Mouse (Mus musculus) inflammation-experienced regulatory T-cells, adult 6 months (primary cell): ENCODE measurements around the gene Taok3. TPM values are rescaled to one million over a fixed set of nuclear protein-coding genes. Genes with fewer than 3 reads are reported as not detected.

Experiments used
- ATAC-seq: one replicate; pipeline ENCODE4 v1.8.0; 2017
- polyA plus RNA-seq, 3 experiments: library from polyadenylated mRNA; unstranded; fragments of 100-300 nt; shearing (Covaris generic); gene quantifications; one replicate each; pipeline ENCODE4 v1.2.1; 2017

Gene Taok3
- polyA plus RNA-seq, 3 experiments from 2014 or later, result 115 to 147 (median 144) TPM

DNA sequence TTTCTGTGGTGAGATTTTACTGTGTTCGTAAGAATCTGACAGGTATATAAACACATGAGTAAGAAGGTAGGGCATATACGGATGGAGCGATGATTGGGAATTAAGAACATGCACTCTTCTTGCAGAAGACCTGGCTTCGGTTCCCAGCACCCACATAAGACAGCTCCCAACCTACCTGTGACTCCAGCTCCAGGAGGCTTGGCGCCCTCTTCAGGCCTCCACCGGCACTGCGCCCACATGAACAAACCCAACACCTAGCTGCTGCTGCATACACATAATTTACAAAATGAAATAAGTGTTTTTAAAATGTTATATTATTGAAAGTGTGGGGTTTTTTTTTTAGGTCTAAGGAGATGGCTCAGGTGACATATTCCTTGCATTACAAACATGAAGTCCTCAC, 65.7 kb downstream of the Taok3 start:
- no peak for ATAC-seq

DNA sequence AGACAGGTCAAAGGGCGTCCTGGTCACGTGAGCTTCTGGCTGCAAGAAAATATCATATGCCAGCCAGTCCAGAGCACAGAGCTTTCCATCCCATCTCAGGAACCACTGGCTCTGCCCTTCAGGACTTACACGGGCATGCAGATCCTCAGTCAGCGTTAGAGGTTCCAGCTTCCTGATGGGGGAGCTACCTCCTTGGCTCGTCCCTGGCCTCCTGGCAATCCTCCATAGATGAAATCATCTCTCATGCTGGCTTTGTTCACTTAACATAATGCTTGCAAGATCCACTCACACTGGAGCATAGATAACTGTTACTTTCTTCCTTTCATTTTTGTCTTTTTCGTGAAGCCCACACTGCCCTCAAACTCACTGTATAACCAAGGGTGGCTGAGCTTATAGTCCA, 72.1 kb downstream of the Taok3 start:
- ATAC-seq, result no peak

GRCm38 (mm10) chr5:117193748-117194147, 73.8 kb downstream of the Taok3 start:
- ATAC-seq, result no peak

DNA sequence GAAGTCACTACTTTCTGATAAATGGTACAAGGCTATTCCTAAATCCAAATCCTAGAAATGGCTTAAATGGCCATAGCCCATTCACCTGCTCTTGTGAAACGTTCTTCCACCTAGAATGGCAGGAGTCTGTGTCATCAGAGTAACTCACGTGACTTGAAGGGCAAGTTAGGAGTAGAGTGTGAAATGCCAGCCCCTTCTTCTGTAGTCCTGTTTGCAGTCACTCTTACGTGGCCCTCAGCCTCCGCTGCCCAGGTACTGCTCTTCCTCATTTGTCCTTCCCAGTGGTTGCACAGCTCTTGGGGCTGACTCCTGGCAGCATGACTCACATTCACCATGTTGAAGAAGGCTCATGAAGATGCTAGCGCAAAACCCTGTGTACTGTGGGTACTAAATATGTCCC, 74.7 kb downstream of the Taok3 start:
- no peak for ATAC-seq

DNA sequence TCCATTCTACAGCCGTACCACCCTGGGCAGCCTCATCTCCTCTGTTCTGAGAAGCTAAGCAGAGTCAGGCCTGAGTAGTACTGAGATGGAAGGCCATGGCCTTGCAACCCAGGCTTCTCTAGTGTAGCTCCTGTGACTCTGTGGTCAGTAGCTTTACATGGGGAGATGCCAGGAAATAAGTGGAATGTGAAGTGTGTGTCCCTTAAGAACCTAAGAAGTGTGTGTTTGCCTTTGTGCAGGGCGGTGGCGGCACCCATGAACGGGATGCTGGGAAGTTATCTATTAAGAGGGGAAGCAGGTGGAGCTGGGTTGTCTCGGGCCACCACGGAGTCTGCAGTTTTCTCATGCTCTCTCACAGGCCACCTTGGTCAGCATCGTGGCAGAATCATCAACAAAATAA, 76.6 kb downstream of the Taok3 start:
- ATAC-seq, result no peak

DNA sequence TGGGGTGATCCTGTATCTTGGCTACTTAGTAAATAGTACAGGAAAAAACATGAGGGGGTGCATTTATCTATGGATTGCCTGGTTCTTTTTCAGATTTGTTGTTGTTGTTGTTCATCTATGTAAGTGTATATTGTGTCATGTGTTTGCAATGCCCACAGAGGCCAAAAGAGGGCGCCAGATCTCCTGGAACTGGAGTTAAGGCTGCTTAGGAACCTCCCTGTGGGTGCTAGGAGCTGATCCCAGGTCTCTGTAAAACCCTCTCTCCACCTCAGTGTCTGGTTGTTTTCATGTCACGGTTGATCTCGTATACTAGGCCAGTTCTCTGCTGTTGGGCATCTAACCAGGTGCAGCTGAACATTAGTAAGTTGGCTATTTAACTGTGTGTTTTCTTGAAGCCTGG, 78.5 kb downstream of the Taok3 start:
- no peak for ATAC-seq

DNA sequence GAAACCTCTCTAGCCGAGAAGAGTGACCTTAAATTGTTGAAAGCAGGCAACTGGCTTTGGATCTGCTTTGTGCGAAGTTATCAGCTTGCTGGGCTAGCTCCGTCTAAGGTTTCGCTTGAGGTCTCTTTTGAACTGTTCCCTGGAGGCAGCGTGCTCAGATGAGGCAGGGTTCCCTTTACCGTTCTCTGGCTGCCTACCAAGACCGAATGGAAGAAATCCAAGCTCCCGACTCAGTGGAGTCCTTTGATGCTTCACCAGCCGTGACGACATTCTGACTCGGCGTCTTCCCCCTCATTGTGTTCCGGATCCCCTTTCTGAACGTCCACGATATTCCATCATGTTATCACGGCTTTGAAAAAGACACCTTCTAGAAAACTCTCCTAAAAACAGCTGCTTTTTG, 87.4 kb downstream of the Taok3 start:
- ATAC-seq, result no peak

DNA sequence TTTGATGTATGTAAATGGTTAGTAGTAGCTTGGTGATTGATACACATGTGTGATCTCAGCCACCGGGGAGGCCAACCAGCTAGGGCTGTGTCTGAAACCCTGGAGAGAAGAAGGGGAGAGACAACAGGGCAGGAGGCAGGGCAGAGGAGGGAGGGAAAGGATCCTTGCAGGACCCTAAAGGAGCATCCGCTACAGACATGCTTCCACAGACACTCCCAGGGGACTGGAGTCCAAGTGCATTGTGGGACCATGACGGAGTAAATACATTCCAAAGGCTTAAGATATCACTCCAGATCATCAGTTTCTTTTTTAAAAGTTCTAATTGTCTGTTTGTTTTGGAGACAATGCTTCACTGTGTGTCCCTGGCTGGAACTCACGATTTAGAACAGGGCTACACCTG, 94.1 kb downstream of the Taok3 start:
- no peak for ATAC-seq

DNA sequence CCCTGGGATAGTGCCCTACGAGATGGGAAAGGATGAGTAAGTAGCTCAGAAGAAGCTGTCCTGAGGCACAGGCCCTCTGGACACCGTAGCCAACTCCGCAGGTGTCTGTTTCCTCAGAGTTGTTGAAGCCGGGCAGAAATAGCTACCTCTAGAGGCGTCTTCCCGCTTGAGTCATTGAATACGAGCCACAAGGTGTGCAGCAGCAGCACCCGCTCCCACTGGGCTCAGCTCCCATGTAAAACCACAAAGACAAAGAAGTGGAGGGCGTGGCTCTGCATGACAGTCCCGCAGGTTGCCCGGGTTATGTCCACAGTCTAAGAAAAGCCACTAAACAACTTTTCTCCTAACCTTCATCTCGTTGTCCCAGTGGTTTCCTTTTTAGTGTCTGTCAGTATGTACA, 111.1 kb downstream of the Taok3 start:
- ATAC-seq, result no peak

DNA sequence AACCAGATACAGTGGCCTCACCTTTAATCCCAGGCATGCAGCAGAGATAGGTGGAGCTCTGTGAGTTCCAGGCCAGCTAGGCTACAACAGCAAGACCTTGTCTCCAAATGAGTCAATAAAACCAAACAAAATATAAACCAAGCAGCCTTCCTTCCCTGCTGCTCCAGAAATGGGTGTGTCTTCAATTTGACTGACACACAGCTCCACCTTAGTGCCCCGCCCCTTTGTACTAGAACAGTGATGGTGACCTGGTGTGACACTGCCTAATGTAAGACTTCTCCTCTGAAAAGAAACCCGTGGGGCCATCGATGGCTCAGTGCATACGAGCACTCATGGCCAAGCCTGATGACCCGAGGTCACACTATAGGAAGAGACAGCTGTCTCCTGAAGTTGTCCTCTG, 116.6 kb downstream of the Taok3 start:
- no peak for ATAC-seq

DNA sequence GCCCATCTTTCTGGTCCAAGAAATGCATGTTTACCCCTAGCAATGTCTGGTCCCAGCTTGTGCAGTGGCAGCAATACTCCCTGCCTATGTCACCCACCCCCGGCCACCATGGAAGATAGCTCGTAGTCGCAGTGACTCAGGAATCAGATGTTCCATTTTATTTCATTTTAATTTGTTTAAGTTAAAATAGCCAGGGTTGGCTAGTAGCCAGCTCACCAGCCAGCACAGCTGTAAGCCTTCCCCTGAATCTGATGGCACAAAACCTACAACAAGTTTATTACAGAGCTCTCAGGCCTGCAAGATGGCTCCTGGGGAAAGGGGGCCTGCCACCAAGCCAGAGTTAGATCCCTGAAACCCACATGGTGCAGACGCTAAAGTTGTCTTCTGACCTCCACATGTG, 119.2 kb downstream of the Taok3 start:
- ATAC-seq, result no peak

DNA sequence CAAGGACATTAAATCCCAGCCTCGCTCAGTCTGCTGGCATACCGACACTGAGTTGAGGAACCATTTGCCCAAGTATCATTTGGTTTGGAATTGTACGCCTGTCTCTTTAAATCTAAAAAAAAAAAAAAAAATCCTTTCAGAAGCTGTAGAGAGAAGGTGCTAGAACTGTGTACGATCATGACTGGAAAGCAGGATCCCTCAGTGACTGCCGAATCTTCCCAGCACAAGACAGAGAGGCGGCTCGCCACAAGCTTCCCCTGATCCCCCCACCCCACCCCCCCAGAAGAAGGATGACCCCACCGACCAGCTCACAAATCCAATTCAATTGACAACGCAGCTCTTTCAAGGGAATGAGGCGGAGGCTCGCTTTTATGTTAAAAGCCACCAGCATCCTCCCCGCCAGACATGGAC, 120.4 kb downstream of the Taok3 start:
- ATAC-seq, result no peak

DNA sequence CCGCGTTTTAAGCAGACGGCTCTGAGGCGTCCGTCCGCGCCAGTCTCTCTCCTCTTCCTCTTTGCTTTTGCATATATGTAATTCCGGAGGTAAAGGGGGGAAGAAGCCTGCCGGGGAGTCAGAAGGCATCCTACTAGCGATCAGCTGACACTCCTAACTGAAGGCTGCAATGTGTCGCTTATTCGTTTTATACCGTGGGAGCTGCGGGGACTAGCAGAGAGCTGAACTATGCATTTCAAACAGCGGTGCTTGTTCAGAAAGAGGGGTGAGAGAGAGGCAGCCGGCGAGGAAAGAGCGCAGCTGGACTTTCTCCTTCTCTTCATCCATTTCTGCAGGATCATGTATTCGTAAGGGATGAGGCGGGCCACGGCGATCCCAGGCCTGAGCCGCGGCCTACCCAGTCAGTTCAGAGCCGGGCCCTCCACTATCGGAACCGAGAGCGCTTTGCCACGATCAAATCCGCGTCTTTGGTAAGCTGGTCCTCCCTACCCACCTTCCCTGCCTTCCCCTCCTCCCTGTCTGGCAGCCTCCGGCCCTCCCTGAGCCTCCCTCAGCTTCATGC, 120.9 kb downstream of the Taok3 start:
- no peak for ATAC-seq

GRCm38 (mm10) chr5:117241935-117242531, 122.1 kb downstream of the Taok3 start:
- ATAC-seq, result no peak

DNA sequence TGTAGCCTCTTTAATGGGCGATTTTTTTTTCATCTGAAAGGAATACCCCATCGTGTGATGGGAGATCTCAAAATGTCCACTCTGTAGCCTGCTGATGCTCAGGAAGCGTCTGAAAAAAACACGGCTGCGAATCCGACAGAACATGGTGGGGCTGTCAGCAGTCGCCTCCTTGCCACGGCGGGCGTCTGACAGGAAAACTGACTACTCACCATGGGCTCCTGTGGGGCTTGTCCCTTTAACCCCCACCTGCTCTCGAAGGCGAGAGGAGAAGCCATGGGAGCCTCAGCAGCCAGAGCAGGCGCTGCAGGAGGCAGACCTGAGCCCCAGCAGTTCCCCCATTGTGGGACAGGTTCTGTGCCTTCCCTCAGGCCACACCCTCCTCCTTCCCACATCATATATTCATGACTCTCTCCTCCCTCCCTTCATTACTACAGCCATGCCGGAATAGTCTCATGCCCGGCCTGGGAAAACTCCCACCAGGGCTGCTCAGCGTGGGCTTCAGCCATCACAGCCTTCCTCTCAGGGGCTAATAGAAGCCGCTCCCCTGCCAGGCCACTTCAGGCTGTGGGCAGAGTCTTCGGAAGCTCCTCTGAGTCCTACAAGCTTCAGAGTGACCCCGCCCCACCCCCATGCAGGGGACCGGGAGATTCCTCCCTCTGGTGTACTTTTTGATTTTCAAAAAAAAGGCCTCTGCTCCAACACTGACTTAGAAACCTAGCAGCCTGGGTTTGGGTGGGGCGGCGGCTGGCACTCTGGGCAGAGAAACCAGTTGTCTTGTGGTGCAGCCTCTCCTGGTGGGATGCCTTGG, 122.9 kb downstream of the Taok3 start:
- ATAC-seq, result no peak

GRCm38 (mm10) chr5:117245170-117245569, 125.2 kb downstream of the Taok3 start:
- no peak for ATAC-seq

DNA sequence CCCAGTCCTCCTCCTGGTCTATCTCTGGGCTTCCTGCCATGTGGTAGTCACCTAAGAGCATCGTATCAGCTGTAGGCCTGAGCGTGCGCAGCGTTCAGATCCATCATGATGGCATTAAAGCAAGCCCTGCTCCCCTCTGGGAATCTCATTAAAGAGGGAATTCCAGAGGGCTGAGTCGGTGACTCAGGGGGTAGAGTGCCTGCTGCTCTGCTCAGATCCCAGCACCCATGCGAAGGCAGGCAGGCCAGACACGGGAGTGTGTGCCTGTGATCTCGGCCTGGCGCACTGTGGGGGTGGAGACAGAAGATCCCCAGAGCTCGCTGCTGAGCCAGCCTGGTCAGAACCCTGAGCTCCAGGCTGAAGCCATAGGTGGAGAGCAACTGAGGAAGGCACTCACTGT, 128.4 kb downstream of the Taok3 start:
- no peak for ATAC-seq

DNA sequence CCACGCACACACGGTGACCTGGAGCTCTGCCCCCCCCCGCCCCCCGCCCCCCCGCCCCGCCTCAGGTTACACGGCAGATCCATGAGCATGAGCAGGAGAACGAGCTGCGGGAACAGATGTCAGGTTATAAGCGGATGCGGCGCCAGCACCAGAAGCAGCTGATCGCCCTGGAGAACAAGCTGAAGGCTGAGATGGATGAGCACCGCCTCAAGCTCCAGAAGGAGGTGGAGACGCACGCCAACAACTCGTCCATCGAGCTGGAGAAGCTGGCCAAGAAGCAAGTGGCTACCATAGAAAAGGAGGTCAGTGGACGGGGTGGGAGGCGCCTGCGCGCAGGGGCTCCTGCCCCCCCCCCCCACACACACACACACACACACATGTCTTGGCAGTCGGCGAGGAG, 130.9 kb downstream of the Taok3 start:
- ATAC-seq, result no peak

- ATAC-seq, result no peak
Measured at GRCm38 (mm10) chr5:117251763-117252162, 131.8 kb downstream of the Taok3 start.

GRCm38 (mm10) chr5:117258276-117258675, 138.3 kb downstream of the Taok3 start:
- no peak for ATAC-seq

- ATAC-seq, result no peak
Measured at GRCm38 (mm10) chr5:117263566-117263965, 143.6 kb downstream of the Taok3 start.

DNA sequence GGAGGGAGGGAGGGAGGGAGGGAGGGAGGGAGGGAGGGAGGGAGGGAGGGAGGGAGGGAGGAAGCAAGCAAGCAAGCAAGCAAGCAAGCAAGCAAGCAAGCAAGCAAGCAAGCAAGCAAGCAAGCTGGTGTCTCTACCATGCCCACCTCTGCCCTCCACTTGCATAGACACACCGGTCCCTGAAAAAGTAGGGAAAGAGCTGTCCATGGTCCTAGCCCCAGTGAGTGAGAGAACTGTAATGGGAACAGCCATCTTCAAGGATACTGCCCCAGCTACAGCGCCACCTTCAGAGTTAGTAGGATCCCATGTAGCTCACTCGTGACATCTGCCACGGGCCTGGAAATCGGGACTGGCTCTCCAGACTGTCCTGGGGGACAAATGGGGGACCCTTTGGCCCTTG, 144.8 kb downstream of the Taok3 start:
- ATAC-seq, result no peak

DNA sequence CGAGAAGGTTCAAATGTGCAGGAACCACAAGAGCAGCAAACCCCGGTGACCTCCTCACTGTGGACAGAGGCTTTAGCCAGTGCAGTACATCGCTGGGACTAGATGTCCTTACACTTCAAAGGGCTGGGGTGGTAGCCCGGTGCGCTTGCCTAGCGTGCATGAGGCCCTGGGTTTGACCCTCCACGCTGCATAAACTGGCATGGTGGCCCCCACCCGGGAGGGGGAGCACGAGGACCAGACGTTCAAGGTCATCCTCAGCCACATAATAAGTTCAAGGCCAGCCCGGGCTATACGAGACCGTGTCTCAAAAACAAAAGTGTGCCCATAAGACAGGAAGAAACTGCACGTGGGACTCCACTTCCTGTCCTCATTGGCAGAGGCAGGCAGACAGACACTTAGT, 148.0 kb downstream of the Taok3 start:
- ATAC-seq, result no peak

GRCm38 (mm10) chr5:117268749-117269148, 148.8 kb downstream of the Taok3 start:
- ATAC-seq, result no peak
